Mouse (Mus musculus): ENCODE measurements around the gene Atp1a4.
"Not testable (repeated sequence)": the region's sequence is repeated elsewhere in the genome, so short reads cannot be mapped to it uniquely, and the experiment has no call there.

The Atp1a4 gene

GRCm38 (mm10) chr1:172281522-172282254, 23.5 kb upstream of the Atp1a4 start:
- no peak for DNase-seq (ENCODE audit: low spot score)

- no peak for DNase-seq (ENCODE audit: low spot score)
Observed at GRCm38 (mm10) chr1:172279768-172280509, 21.7 kb upstream of the Atp1a4 start.

- no peak for DNase-seq (ENCODE audit: low spot score)
Observed at GRCm38 (mm10) chr1:172278328-172278727, 20.1 kb upstream of the Atp1a4 start.

DNA sequence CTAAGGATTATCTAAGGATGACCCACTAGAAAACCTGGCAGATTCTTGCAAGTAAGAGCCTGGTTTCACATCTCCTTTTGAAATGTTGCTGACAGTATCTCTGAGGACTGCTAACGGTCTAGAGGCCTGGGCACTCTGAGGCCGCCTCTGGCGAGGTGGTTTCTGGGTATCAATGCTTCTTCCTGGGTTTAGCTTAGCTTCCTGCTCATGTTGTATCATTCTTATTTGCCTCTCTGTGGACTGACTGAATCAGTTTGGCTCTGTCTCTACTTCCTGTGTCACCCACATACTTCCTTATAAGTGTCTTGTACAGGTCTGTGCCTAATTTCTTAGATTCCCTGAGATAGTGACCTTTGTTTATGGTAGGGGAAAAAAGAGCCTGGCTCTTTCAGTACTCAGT, 19.0 kb upstream of the Atp1a4 start:
- DNase-seq (ENCODE audit: low spot score) = peak; percentile 20

DNA sequence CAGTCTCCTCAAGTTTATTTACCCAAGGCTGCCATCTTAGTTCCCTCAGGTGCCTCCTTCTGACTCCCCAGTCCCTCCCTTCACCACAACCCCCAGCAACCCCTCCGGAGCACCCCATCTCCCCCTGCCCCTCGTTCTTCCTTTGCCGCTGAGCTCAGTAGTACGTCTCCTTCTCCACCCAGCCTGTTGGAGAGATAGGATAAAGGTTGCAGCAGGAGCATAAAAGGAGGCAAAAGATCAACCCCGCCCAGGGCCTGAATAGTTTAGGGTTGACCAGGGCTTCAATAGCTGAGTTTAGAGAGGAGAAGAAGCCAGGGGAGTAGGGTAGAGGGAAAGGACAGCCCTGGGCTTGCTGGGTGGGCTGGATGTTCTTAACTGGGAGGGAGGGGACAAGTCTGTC, 16.3 kb upstream of the Atp1a4 start:
- no peak for DNase-seq (ENCODE audit: low spot score)

DNA sequence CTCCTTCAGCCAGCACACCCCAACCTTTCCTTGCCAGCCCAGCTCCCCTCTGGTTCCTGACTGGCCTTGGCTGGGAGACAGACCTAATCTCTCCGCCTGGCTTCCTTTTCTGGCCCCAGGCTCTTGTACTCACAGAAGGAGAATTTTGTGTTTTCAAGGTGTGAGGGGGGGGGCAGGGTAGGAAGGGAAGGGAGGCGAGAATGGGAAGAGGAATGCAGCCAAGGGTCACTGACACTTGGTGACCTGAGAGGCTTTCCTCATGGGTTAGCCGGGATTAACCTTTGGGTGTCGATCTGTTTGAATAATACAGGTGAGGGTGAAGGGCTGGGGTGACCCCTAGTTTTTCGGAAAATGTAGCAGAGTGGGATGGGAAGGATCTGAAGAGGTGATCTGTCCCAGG, 15.9 kb upstream of the Atp1a4 start:
- no peak for DNase-seq (ENCODE audit: low spot score)

- DNase-seq (ENCODE audit: low spot score) = no peak
Observed at GRCm38 (mm10) chr1:172273386-172273785, 15.2 kb upstream of the Atp1a4 start.

- no peak for DNase-seq (ENCODE audit: low spot score)
Observed at GRCm38 (mm10) chr1:172271765-172272164, 13.6 kb upstream of the Atp1a4 start.

- DNase-seq (ENCODE audit: low spot score) = no peak
Observed at GRCm38 (mm10) chr1:172271208-172271607, 13.0 kb upstream of the Atp1a4 start.

DNA sequence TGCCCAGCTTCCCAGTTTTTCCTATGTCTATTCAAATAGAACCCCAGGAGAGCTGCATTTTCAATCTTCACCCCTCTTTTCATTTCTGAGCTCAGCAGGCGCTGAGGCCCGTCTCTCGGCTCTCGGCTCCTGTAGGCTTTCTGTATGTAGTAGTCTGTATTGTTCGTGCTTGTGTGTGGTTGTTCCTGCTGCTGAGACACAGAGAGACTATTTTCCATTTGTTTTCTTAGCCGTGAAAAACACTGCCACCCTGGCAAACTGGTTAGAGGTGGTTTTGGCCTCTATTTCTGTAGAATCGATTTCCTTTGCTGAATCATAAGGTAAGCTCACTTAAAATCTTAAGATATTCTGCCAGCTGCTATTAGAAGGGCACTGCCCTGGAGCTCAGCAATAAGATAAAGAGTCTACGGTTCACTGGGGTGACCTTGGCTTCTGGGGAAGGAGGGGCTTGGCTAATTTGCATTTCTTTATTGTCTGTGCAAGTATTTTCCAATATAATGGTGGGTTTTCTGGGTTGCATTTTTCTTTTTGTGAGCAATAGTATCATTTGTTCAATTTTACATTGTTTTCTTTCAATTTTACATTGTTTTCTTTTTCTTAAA, 3.4 kb upstream of the Atp1a4 start, which contains the start of gene Igsf8:
Gene Igsf8 (plus strand): TSS at position 165 of the 602 bp plus-strand sequence.
- DNase-seq (ENCODE audit: low spot score) = no peak

DNA sequence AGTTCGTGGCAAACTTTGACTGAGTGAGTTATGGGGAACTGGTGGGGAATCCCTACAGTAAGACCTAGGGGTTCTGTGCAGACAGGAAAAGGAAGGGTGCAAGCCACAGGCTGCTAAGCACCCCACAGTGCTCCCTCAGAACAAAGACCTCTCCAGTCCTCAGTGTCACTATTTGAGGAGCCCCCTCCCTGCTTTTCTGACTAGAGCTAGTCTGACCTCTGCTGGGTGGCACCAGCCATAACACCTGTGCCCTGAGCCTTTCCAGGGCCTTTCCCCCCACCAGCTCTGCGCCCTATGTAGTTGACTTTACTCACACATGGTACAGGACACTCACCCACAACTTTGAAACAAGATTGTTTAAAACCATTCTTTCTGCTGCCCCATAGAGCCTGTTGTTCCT, 10.5 kb downstream of the Atp1a4 start:
- no peak for DNase-seq (ENCODE audit: low spot score)

- no peak for DNase-seq (ENCODE audit: low spot score)
Observed at GRCm38 (mm10) chr1:172247216-172247615, 11.0 kb downstream of the Atp1a4 start.

GRCm38 (mm10) chr1:172244645-172245044, 13.6 kb downstream of the Atp1a4 start:
- DNase-seq (ENCODE audit: low spot score) = not testable (repeated sequence)

- DNase-seq (ENCODE audit: low spot score) = no peak
Observed at GRCm38 (mm10) chr1:172243547-172244205, 14.5 kb downstream of the Atp1a4 start.

GRCm38 (mm10) chr1:172242401-172242800, 15.8 kb downstream of the Atp1a4 start:
- no peak for DNase-seq (ENCODE audit: low spot score)

DNA sequence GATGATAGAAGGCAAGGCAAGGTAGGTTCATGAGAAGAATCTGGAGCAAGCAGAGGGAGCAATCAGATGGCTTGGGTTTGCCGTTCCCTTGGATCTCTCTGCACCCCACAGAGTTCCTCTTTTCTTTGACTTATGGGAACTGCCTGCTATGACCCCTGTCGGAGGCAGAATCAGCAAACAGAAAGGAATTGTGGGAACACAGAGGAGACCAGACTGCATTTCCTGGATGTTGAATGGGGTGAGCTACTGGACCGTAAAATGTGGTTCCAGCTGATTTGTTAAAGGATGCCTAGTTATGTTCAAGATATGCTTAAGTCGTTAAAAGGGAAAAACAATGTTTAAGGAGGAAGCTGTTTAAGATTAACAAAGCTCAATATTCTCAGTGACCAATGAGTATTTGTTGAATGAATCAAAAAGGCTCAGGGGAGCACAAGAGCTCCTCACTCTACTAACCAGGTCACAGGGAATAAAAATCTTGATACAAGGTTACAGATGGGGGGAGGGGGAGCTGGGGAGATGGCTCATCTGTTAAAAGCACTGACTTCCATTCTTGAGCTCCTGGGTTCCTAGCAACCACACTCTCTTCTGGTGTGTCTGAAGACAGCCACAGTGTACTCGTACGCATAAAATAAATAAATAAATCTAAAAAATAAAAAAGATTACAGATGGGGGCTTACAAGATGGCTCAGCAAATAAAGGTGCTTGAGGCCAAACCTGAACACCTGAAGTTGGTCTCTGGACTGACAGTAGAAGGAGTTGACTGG, 17.1 kb downstream of the Atp1a4 start:
- DNase-seq (ENCODE audit: low spot score) = no peak

DNA sequence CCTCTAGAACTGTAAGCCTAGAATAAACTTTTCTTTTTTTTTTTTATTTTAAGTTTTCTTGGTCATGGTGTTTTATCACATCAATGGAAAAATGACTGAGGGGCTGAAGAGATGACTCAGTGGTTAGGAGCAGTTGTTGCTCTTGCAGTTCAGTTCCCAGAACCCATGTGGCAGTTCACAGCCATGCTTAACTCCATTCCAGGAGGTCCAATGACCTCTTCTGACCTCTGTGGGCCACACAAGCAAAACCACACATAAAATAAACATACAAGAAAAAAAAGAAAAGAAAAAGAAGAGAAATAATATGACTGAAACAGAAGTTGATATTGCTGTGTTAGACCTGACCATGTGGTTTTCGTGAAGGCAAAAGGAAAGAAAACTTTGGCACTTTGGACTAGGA, 29.0 kb downstream of the Atp1a4 start:
- DNase-seq (ENCODE audit: low spot score) = no peak

DNA sequence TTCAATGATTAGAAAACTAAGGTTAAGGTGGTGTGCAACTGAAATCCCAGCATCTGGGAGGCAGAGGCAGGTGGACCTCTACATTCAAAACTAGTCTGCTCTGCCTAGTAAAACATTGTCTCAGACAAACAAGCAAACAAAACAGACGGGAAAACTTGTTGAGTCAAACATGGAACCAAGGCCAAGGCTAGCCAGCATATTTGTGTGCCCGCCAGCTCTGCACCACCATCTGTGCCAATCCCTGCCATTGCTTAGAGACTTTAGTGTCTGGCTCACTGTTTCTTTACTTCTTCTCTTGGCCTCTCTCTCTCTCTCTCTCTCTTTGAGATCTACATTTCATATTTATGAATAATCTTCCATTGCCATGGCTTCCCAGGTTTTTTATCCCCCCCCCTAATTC, 30.0 kb downstream of the Atp1a4 start:
- DNase-seq (ENCODE audit: low spot score) = no peak

- DNase-seq (ENCODE audit: low spot score) = no peak
Observed at GRCm38 (mm10) chr1:172221297-172222063, 36.7 kb downstream of the Atp1a4 start.

- no peak for DNase-seq (ENCODE audit: low spot score)
Observed at GRCm38 (mm10) chr1:172220414-172220813, 37.8 kb downstream of the Atp1a4 start.
